Mouse (Mus musculus): ENCODE results near the gene Clstn2.

Clstn2 gene

GRCm38 (mm10) chr9:97677075-97677474 lies 355.9 kb downstream of the Clstn2 start:
- no peak for DNase-seq

DNA sequence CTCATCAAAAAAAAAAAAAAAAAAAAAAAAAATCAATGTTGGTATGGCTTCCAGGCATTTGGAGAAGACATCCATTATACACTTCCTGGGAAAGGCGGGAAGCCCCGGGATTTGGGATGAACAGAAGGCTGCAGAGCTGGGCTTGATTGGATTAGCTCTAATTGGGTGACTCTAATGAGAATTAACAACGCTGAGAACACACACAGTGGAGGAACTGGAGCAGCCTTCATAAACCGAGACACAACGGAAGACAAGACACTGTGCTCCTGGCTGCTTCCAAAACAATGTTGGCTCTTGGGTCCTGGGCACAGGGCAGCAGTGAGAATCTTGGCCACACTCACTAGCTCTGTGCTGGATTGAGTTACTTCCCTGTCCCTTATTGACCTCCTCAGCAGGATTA lies 360.3 kb downstream of the Clstn2 start:
- DNase-seq: no peak

DNA sequence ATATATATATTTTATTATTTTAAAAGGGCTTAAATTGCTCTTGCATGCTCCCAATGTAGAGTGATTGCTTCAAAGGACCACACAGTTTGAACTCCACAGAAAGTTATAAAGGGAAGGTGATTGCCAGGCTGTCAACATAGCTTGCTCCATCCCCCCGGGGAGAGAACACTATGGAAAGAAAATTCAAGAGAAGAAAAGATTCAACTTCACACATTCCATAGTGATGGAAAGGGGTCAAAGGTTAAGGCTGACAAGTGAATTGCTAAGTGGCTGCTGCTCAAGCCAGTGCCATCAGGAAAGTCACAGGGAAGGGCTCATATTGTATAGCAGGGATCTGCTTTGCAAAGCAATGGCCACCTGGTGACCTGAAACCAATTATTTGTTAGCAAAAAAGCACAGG lies 360.8 kb downstream of the Clstn2 start:
- DNase-seq: no peak

- DNase-seq: no peak
Observed at GRCm38 (mm10) chr9:97670666-97671065, 362.3 kb downstream of the Clstn2 start.

- no peak for DNase-seq
Observed at GRCm38 (mm10) chr9:97660989-97661388, 372.0 kb downstream of the Clstn2 start.

DNA sequence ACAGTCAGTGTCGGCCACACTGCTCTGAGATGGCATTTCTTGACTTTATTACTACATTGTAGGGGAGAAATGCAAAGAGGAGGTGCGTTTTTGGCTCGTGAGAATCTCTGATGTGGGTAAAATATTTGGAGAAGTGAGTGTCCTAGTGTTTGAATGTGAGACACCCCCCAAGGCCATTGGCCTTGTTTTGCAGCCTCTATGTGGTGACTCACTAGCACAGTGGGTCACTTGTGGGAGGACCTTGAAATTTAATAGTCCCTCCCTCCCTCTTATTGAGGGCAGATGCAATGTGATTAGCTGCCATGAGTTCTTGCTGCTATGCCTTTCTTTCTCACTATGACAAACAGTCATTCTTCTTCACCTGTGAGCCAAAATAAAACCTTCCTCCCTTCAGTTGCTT lies 374.2 kb downstream of the Clstn2 start:
- no peak for DNase-seq

GRCm38 (mm10) chr9:97648409-97648808 lies 384.6 kb downstream of the Clstn2 start:
- DNase-seq: no peak

- DNase-seq: no peak
Observed at GRCm38 (mm10) chr9:97645746-97646145, 387.2 kb downstream of the Clstn2 start.

DNA sequence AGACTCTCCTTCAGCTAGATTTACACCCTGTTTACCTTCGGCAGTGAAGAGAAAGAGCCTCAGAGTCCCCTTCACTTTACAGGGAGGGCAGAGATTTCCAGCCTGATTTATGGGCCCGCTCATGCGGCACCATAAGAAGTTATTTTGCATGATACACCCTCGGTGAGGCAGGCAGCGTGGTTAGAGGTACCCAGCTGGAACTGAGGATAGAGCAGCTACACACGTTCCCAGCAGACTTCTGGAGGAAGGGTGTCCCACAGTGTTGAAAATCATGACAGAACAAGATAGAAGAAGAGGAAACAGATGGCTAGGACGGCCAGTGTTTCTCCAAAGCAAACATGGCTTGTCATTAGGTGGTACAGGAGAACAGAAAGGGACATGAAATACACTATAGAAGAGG lies 390.6 kb downstream of the Clstn2 start:
- no peak for DNase-seq

GRCm38 (mm10) chr9:97639967-97640549 lies 392.9 kb downstream of the Clstn2 start:
- DNase-seq: peak; percentile 12

DNA sequence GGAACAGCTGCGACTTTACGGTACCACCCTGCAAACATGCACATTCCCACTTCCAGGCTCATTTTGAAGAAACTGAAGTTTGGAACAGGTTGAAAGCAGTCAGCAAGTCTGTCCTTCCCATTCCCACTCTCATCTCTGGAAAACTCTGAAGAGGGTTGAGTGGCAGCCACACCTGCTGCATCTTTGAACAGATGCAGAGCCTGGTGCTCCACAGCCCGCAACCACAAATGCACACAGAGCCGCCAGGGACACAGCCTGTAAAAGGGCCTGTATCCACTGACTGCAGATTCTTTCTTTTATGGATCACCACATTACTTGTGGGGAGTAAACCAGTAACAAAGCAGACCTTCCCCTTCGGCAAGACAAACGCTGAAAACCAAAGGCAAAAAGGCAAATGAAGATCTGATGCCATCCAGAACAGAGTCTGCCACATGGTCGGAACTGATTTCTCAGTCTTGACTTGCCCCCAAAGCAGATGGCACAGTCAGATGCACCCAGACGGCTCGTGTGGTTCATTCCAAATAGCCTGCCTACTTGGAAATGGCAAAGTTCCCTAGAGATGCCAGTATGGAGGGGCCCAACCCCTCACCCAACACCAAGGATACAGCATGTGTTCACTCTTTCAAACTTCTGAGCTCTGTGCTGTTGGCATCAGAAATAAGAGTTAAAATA lies 394.2 kb downstream of the Clstn2 start:
- DNase-seq: no peak

DNA sequence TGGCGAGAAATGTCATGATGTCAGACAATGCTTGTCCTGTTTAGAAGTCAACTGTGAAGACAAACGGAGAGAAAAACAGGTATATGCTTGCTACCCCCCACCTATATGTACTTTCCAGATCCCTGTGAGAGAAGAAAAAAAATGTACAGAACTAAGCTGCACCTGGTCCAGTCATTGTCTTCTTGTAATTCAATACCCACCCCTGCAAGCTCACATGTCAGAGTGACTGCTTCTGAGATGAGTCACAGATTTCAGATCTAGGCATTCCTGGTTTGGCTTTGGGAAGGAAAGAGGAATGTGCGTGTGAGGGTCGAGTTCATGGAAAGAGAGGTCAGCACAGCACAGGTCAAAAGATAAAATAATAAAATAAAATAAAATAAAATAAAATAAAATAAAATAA lies 397.6 kb downstream of the Clstn2 start:
- no peak for DNase-seq

DNA sequence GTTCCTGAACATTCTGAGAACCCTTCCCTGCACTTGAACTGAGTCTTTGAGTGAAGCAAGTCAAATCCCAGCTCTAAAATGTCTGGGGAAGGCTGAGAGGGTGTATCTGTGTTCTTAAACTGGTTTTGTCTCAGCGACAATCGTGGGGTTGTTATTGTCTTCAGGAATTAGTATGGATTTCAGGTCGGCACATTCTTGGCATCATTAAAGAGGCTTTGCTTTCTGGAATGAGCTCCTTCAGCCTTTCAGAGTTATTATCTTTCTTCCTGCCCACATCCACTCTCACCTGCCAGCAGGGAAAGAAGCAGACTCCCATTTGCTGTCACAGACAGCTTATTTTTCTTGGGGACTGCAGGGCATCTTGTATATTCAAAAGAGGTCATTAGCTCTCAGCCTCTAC lies 398.1 kb downstream of the Clstn2 start:
- no peak for DNase-seq

DNA sequence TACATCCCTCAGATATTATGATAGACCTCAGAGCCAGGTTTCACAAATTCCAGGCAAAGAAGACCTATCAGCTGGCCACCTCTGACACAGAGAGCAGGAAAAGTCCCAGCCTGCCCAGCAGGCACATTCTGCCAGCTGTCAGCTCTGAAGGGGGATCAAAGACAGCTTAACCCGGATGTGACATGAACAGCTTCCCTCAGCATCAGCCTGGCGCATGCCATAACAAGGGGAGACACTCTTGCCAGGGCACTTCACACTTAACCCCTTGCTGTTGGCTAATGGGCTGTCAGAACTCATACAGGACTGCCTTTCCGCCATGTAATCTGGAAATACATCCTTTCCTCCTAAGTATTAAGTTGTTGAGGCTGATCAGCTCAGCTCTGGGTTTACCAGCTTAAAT lies 403.8 kb downstream of the Clstn2 start:
- no peak for DNase-seq

DNA sequence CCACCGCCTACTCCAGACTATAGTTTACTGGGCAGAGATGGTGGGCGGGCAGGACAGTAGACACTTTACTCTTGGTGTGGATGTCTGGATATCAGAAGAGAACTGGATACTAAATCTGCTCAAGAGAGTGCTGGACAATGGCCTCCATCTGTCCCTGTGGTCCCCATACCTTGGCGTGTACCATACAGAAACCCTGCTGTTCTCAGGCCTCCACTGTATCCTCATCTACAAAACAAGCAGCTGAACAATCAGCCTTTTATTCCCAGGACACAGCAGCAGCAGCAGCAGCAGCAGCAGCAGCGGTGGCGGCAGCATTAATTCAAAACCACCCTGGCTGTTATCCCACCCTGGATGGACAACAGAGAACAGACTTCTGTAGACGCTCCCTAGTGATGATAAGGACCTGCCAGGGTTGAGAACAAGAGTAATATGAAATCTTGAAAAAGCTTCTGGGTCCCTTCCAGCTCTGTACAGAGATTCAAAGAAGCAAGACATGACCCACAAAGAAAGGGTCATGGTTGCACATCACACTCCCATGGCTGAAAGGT lies 404.5 kb downstream of the Clstn2 start:
- no peak for DNase-seq

DNA sequence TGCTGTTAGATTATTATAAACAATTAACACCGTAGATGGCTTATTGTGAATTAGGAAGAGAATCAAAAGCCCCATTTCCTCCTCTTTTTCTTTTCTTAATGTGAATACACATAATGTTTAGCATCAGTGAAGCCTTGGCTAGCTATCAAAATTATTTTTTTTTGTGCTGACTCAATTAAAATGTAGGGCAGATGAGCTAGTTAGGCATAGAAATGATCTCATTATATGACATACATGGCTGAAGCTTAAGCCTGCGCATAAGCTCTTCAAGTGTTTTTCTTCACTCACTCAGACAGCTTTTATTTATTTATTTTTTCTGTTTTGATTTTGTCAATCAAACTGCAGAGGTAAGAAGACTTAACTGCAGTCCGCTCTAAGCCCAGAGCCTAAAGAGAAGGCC lies 405.1 kb downstream of the Clstn2 start:
- DNase-seq: no peak

GRCm38 (mm10) chr9:97610566-97610965 lies 422.4 kb downstream of the Clstn2 start:
- no peak for DNase-seq

- DNase-seq: no peak
Observed at GRCm38 (mm10) chr9:97603729-97604128, 429.3 kb downstream of the Clstn2 start.

GRCm38 (mm10) chr9:97602476-97602875 lies 430.5 kb downstream of the Clstn2 start:
- no peak for DNase-seq

DNA sequence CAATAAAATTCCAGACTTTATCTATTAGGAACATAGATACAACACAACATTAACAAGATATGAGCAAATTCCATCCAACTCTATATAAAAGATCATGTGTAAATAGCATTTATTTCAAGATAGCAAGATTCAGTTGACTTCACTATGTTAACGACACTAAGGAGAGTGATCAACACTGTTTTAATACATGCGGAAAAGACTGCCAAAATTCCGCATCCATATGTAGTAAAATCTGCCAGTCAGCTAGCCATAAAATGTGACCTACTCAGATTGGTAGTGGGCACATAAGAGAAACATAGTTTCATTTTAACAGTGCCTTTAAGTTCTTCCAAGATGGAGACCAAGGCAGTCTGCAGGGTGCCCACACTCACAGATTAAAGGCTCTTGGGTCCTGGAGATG lies 434.0 kb downstream of the Clstn2 start:
- no peak for DNase-seq

DNA sequence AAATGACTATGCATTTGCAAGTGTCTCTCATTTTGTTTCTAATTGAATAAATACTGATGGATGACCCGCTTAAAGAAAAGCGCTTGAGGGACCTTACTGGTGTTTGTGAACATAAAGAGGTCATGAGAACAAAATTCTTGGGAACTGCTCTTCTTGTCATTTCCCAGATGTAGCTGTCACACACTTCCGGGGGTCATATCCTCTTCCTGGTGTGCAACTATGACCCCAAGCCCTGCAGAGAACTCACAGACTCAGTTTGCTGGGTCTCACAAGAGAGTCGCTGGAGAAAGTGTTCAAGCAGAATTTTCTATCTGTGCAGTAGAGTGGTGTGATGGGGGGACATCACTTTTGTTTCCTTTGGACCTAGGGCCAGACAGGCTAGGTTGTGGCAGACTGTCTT lies 442.3 kb downstream of the Clstn2 start:
- DNase-seq: no peak

GRCm38 (mm10) chr9:97570881-97571280 lies 462.1 kb downstream of the Clstn2 start:
- DNase-seq: no peak

- no peak for DNase-seq
Observed at GRCm38 (mm10) chr9:97563121-97563520, 469.9 kb downstream of the Clstn2 start.

DNA sequence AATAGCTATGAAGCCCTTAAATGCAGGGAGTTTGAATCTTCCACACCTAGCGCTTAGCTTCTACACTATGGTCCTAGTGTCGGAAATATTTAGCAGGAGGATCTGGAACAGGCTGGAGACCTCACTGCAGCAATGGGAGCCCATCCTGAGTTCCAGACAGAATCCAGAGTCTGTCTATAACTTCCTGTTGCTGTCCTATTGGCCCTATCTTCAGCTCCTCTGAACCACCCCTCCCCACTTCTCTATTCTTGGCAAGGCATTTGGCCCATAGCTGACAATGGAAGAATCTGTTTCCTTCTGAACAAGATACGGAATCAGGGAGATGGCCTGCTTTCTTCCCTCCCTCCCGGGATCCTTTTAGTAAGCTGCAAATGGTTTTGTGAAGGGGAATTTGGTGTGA lies 488.6 kb downstream of the Clstn2 start:
- no peak for DNase-seq

DNA sequence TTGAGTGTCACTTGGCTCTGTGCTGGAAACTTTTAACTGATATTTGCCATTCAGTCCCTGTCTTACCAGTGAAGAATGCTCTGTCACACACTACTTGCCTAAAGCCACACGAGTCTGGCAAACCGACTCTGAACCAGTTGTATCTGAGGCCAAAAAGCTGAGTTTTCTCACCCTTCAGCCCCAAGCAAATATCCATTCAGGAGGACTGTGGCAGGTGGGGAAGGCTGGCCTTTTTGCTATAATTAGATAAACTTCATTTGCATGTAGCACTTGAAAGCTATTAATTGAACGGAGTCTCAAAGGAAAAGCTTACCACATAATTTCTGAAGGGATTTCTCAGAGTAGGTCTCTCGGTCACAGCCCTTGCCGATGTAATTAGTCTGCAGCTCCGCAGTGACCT lies 491.6 kb downstream of the Clstn2 start:
- DNase-seq: no peak

All from cerebellum, adult 8-10 months (tissue).